Mouse (Mus musculus): ENCODE results near the gene Ttll5.

DNA sequence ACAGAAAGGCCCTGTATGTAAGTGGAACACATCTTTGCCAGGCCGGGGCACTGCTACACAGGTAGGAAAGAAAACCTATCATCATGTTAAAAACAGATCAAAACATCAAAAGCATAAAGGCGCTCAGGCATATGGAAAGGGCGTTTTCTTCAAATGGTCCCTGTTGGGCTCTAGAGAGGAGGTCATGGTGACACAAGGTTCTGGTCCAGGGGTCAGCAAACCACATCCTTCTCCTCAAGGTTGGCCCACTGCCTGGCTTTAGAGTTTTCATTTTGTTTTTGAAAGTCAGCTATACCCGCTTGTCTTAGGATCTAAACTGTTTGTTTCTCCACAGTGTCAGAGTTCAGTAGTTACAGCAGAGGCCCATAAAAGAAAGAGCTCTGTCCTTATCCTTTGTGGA lies 285.1 kb downstream of the Ttll5 start:
- TF ChIP-seq CTCF (IDR thresholded peaks at IDR 0.05; ENCODE audit: extremely low read depth, insufficient read depth, low read length): no peak
- no peak for TF ChIP-seq POLR2A (IDR thresholded peaks at IDR 0.05; ENCODE audit: extremely low read depth, insufficient read depth, low read length)
